Mouse (Mus musculus) limb, embryonic 12.5 days (tissue): ENCODE measurements around the gene Zfp691. TPM values are rescaled to one million over a fixed set of nuclear protein-coding genes. Genes with fewer than 3 reads are reported as not detected.
A peak's percentile ranks its signal among the peaks of the same experiment; 100 is the strongest.

Source experiments
- ATAC-seq: fragments of 200-750 bp; cut with Nextera tagmentation; 2 replicates; pipeline ENCODE4 v1.8.0; 2017; ENCODE audit warnings: low read depth, moderate TSS enrichment; ENCODE audit not compliant: insufficient number of reproducible peaks, insufficient read depth, low FRiP score, low TSS enrichment
- H3K27ac ChIP-seq: fragments of 300-500 bp; sonication (generic); 2 replicates; pipeline ENCODE4 v1.5.1; 2016; ENCODE audit warnings: mild to moderate bottlenecking, moderate library complexity
- H3K27me3 ChIP-seq: fragments of 300-500 bp; sonication (generic); 2 replicates; pipeline ENCODE4 v1.6.1; 2016; ENCODE audit warnings: mild to moderate bottlenecking, moderate library complexity
- H3K36me3 ChIP-seq: fragments of 300-500 bp; sonication (generic); 2 replicates; pipeline ENCODE4 v1.6.1; 2016; ENCODE audit warnings: mild to moderate bottlenecking, moderate library complexity
- H3K4me1 ChIP-seq: fragments of 300-500 bp; sonication (generic); replicated peaks from 2 replicates; pipeline ENCODE4 v1.6.1; 2016
- H3K4me2 ChIP-seq: fragments of 300-500 bp; sonication (generic); 2 replicates; pipeline ENCODE4 v1.6.1; 2016; ENCODE audit warnings: mild to moderate bottlenecking, moderate library complexity
- H3K4me3 ChIP-seq: fragments of 300-500 bp; sonication (generic); replicated peaks from 2 replicates; pipeline ENCODE4 v1.5.1; 2016; ENCODE audit warnings: mild to moderate bottlenecking
- H3K9ac ChIP-seq: fragments of 300-500 bp; sonication (generic); replicated peaks from 2 replicates; pipeline ENCODE4 v1.6.1; 2016; ENCODE audit warnings: mild to moderate bottlenecking, moderate library complexity
- H3K9me3 ChIP-seq: fragments of 300-500 bp; sonication (generic); 2 replicates; pipeline ENCODE4 v1.6.1; 2016; ENCODE audit warnings: mild to moderate bottlenecking, moderate library complexity
- WGBS: fragments of 180-500 bp; shearing (Covaris S2); methylation state at CpG from one replicate; pipeline ENCODE4 v1.1.7; 2016; 5-methylcytosine and 5-hydroxymethylcytosine counted together
- polyA plus RNA-seq: library from polyadenylated mRNA; unstranded; fragments of >200 nt; fragmentation: Nextera tagmentation; extraction: Ambion mirVana; gene quantifications from 2 replicates; pipeline ENCODE4 v1.2.1, GENCODE M21; 2016

Zfp691 gene
- polyA plus RNA-seq, result 8.4 and 8.7 TPM in 2 replicates

- H3K27me3 ChIP-seq, result no peaks in the 10 kb centered on the region
- H3K4me3 ChIP-seq, result peak within 1 kb of the TSS; percentile 73
- peaks cover 8% of the 10 kb centered on the region for H3K4me1 ChIP-seq
- ATAC-seq, result peak; percentile 100
- H3K27ac ChIP-seq, result peak within 1 kb of the TSS; percentile 41; the same call in 1 of the 2 replicates
- no peaks in the 10 kb centered on the region for H3K9me3 ChIP-seq
- WGBS, result under 1% methylated on average over 40 of the region's 40 CpGs
- peaks cover 25% of the 10 kb centered on the region for H3K36me3 ChIP-seq
- H3K9ac ChIP-seq, result peak within 1 kb of the TSS; percentile 81
- H3K4me2 ChIP-seq, result peak within 1 kb of the TSS; percentile 74
Observed at GRCm38 (mm10) chr4:119173851-119174453, at the start of gene Zfp691. Gene Zfp691, minus strand, starts transcription at chr4:119174195.

GRCm38 (mm10) chr4:119223696-119224095 is 49.7 kb upstream of the Zfp691 start:
- H3K36me3 ChIP-seq, result peaks cover 55% of the 10 kb centered on the region
- H3K4me1 ChIP-seq, result no peaks in the 10 kb centered on the region
- H3K27ac ChIP-seq, result no peak overlapping the region
- WGBS, result 93% methylated on average over 1 of the region's 1 CpGs
- no peak overlapping the region for H3K4me2 ChIP-seq
- no peak for ATAC-seq
- no peak overlapping the region for H3K4me3 ChIP-seq
- no peaks in the 10 kb centered on the region for H3K9me3 ChIP-seq
- no peak overlapping the region for H3K9ac ChIP-seq
- H3K27me3 ChIP-seq, result no peaks in the 10 kb centered on the region

GRCm38 (mm10) chr4:119218169-119218568 is 44.2 kb upstream of the Zfp691 start, which contains the start of gene Tmem269:
Gene Tmem269, minus strand, starts transcription at chr4:119218217.
- WGBS, result 11% methylated on average over 11 of the region's 11 CpGs
- no peaks in the 10 kb centered on the region for H3K27me3 ChIP-seq
- ATAC-seq, result no peak

GRCm38 (mm10) chr4:119216667-119217066 is 42.7 kb upstream of the Zfp691 start:
- WGBS, result 83% methylated on average over 8 of the region's 8 CpGs
- ATAC-seq, result no peak
- H3K9me3 ChIP-seq, result no peaks in the 10 kb centered on the region

More at GRCm38 (mm10) chr4:119218169-119218568, 44.2 kb upstream of the Zfp691 start, which contains the start of gene Tmem269:
- Histone ChIP-seq H3K36me3 (peaks cover 3% of the 10 kb centered on the region), H3K4me2 (no peak within 1 kb of the TSS), H3K9ac (no peak within 1 kb of the TSS), H3K27ac (no peak within 1 kb of the TSS), H3K9me3 (no peaks in the 10 kb centered on the region), H3K4me3 (no peak within 1 kb of the TSS), H3K4me1 (0 out of 2 replicates have a peak, but pooled peaks cover 6% of the 10 kb centered on the region)

GRCm38 (mm10) chr4:119204672-119205071 is 30.7 kb upstream of the Zfp691 start:
- Histone ChIP-seq H3K36me3 (peaks cover 21% of the 10 kb centered on the region), H3K9me3 (no peaks in the 10 kb centered on the region), H3K9ac (no peak overlapping the region), H3K4me2 (no peak overlapping the region), H3K4me3 (no peak overlapping the region), H3K27me3 (0 out of 2 replicates have a peak, but pooled peaks cover 3% of the 10 kb centered on the region), H3K27ac (no peak overlapping the region), H3K4me1 (no peaks in the 10 kb centered on the region)
- 18% methylated on average over 8 of the region's 8 CpGs for WGBS
- no peak for ATAC-seq

More at GRCm38 (mm10) chr4:119216667-119217066, 42.7 kb upstream of the Zfp691 start:
- Histone ChIP-seq H3K4me3 (no peak overlapping the region), H3K4me1 (0 out of 2 replicates have a peak, but pooled peaks cover 6% of the 10 kb centered on the region), H3K27ac (no peak overlapping the region), H3K9ac (no peak overlapping the region), H3K27me3 (no peaks in the 10 kb centered on the region), H3K36me3 (no peaks in the 10 kb centered on the region), H3K4me2 (no peak overlapping the region)

- Histone ChIP-seq H3K36me3 (peaks cover 38% of the 10 kb centered on the region), H3K4me2 (no peak overlapping the region), H3K27ac (no peak overlapping the region), H3K9me3 (no peaks in the 10 kb centered on the region), H3K4me3 (no peak overlapping the region), H3K4me1 (peaks cover 20% of the 10 kb centered on the region), H3K9ac (no peak overlapping the region), H3K27me3 (no peaks in the 10 kb centered on the region)
- ATAC-seq, result no peak
- WGBS, result 78% methylated on average over 6 of the region's 6 CpGs
Observed at GRCm38 (mm10) chr4:119198105-119198504, 24.1 kb upstream of the Zfp691 start.

- no peak; the same call in none of the 2 replicates for ATAC-seq
- peak overlapping the region; percentile 82 for H3K27ac ChIP-seq
- WGBS, result 14% methylated on average over 17 of the region's 18 CpGs
Observed at GRCm38 (mm10) chr4:119195582-119196320, 21.8 kb upstream of the Zfp691 start.

GRCm38 (mm10) chr4:119194909-119195581 is 21.1 kb upstream of the Zfp691 start, which contains the start of gene Svbp:
Gene Svbp, plus strand, starts transcription at chr4:119195306.
- peak; percentile 88 for ATAC-seq
- H3K27ac ChIP-seq, result peak within 1 kb of the TSS; percentile 82
- no peaks in the 10 kb centered on the region for H3K27me3 ChIP-seq
- H3K4me2 ChIP-seq, result peak within 1 kb of the TSS; percentile 69
- H3K9ac ChIP-seq, result peak within 1 kb of the TSS; percentile 85
- H3K36me3 ChIP-seq, result peaks cover 18% of the 10 kb centered on the region; the same call in 1 of the 2 replicates
- no peaks in the 10 kb centered on the region for H3K9me3 ChIP-seq
- peak within 1 kb of the TSS; percentile 74 for H3K4me3 ChIP-seq
- under 1% methylated on average over 24 of the region's 47 CpGs for WGBS
- peaks cover 20% of the 10 kb centered on the region for H3K4me1 ChIP-seq

More at GRCm38 (mm10) chr4:119195582-119196320, 21.8 kb upstream of the Zfp691 start:
- H3K9ac ChIP-seq, result peak overlapping the region; percentile 85
- H3K4me1 ChIP-seq, result peaks cover 20% of the 10 kb centered on the region
- peaks cover 25% of the 10 kb centered on the region; the same call in 1 of the 2 replicates for H3K36me3 ChIP-seq
- peak overlapping the region; percentile 74 for H3K4me3 ChIP-seq
- H3K9me3 ChIP-seq, result no peaks in the 10 kb centered on the region
- H3K4me2 ChIP-seq, result peak overlapping the region; percentile 69
- H3K27me3 ChIP-seq, result no peaks in the 10 kb centered on the region

- peaks cover 18% of the 10 kb centered on the region for H3K4me1 ChIP-seq
- WGBS, result 88% methylated on average over 4 of the region's 4 CpGs
- H3K9me3 ChIP-seq, result no peaks in the 10 kb centered on the region
- H3K4me3 ChIP-seq, result no peak overlapping the region
- H3K27ac ChIP-seq, result no peak overlapping the region
- no peak for ATAC-seq
- H3K9ac ChIP-seq, result no peak overlapping the region
- no peaks in the 10 kb centered on the region for H3K27me3 ChIP-seq
- peaks cover 8% of the 10 kb centered on the region; the same call in 1 of the 2 replicates for H3K36me3 ChIP-seq
- no peak overlapping the region for H3K4me2 ChIP-seq
Observed at GRCm38 (mm10) chr4:119192757-119193156, 18.8 kb upstream of the Zfp691 start.

GRCm38 (mm10) chr4:119191273-119191672 is 17.3 kb upstream of the Zfp691 start:
- no peak overlapping the region for H3K9ac ChIP-seq
- no peak overlapping the region for H3K4me2 ChIP-seq
- no peaks in the 10 kb centered on the region for H3K36me3 ChIP-seq
- no peak overlapping the region for H3K27ac ChIP-seq
- H3K9me3 ChIP-seq, result no peaks in the 10 kb centered on the region
- H3K4me3 ChIP-seq, result no peak overlapping the region
- 59% methylated on average over 3 of the region's 3 CpGs for WGBS
- ATAC-seq, result no peak
- peaks cover 4% of the 10 kb centered on the region for H3K4me1 ChIP-seq
- H3K27me3 ChIP-seq, result peaks cover 3% of the 10 kb centered on the region; the same call in 1 of the 2 replicates
